Mouse (Mus musculus) thymus, postnatal 10 days (tissue): Measurements from ENCODE around the gene Nol12.

Experiments used
- DNase-seq, 2 experiments: peaks; one replicate each; pipeline ENCODE4 v3.0.0; 2021; ENCODE audit warnings: low spot score in 2 of 2

The Nol12 gene

DNA sequence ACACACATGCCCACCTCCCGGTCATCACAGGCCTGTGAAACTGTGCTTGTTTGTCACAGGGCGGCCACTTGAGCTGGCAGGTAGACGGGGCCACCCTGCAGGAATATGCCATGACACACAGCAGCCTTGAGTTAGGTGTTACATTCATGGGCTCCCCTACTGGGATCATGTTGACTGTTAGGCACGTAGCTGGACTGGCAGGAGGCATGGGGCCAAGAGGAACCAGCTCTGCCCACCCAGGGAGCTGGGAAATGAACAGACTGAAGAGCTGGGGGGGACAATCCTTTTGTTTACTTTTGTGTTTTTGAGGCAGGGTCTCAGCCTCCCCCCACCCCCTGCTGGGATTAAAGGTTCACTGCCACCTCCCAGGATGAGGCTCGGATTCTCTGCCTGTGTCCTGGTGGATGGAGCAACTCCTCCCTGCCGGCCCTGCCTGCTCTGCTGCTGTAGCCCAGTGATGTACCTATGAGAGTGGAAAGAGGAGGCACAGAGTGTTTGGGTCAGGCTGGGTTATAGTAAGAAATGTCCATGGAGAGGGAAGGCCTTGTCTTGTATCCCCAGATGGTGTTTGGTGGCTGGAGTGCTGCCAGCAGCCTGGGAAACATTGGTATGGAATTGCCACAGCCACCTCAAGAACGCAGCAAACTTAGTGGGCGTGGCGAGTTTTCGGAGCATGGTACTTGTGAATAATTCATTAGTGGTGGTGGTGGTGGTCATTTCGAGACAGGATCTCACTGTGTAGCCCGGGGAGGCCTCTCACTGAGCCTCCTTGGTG, 18.5 kb upstream of the Nol12 start:
- DNase-seq: no peak

DNA sequence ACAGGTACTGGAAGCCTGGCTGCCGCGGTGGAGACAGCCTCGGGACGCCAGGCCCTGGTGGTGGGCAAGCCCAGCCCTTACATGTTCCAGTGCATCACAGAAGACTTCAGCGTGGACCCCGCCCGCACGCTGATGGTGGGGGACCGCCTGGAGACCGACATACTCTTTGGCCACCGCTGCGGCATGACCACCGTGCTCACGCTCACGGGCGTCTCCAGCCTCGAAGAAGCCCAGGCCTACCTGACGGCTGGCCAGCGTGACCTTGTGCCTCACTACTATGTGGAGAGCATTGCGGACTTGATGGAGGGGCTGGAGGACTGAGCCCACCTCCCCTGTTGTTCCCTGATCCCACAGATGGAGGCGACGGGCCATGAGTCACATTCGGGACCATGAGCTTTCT, 16.6 kb upstream of the Nol12 start:
- no peak for DNase-seq

GRCm38 (mm10) chr15:78919914-78920313, 14.8 kb upstream of the Nol12 start:
- no peak for DNase-seq

- no peak for DNase-seq
Observed at GRCm38 (mm10) chr15:78922700-78923099, 12.0 kb upstream of the Nol12 start.

DNA sequence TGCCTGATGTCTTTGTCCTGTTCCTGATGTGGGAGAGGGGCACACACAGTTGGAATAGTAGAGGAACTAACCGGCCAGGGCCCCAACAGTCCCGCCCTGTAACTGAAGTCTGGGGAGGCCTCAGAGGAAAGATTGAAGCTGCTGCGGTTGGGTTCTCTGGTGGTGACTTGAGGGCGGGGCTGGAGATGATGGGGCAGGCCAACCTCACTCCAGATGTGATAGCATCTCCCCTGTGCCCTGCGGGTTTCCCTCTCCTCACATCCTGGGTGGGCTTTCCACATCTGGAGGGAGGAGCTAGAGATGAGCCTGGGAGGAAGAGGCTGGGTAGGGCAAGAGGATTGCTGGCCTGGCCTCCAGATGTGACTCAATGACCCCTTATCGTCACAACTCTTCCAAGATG, 11.1 kb upstream of the Nol12 start:
- peak; percentile 71 to 77 for DNase-seq

GRCm38 (mm10) chr15:78925129-78925528, 9.6 kb upstream of the Nol12 start:
- DNase-seq: no peak

DNA sequence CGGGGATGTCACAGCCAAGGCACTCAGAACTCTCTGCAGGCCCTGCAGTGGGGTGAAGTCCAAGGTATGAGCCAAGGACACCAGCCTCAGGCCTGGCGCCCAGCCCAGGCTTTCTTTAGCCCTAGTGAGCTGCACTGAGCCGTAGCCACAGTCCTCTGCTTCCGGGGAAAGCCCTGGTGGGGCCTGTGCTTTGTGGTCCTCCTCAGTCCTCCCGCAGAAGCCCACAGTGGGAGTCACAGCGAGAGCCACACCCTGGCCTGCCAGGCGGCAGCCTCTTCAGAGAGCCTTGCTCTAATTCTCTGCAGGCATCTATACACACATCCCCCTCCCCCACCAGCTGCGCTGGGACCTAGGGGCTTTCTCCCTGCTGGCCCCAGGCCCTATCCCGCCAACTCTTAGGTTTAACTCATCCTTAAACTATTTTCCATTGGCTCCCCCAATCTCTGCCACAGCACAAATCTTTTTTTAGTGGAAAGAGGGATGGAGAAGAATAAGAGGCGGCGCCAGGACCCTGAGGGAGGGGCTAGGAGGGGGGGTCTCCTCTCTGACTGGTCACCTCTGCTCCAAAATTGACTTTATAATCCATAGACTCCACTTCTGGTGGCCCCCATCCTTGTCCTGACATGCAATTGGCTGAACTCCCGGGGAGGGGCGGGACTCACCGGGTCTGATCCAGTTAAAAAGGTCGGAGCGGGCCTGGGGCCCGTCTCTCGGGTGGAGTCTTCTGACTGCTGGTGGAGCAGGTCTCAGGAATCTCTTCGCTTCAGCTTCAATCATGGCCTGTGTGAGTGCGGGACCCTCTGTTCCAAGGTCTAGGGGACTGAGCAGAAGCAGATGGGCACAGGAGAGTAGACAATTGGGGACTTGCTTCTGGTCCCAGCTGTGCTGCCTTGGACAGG, 8.5 kb upstream of the Nol12 start, which contains the start of gene Lgals1:
Gene Lgals1, plus strand, starts transcription at position 705 of the 899 bp plus-strand sequence.
- peak; percentile 70 to 78 for DNase-seq

DNA sequence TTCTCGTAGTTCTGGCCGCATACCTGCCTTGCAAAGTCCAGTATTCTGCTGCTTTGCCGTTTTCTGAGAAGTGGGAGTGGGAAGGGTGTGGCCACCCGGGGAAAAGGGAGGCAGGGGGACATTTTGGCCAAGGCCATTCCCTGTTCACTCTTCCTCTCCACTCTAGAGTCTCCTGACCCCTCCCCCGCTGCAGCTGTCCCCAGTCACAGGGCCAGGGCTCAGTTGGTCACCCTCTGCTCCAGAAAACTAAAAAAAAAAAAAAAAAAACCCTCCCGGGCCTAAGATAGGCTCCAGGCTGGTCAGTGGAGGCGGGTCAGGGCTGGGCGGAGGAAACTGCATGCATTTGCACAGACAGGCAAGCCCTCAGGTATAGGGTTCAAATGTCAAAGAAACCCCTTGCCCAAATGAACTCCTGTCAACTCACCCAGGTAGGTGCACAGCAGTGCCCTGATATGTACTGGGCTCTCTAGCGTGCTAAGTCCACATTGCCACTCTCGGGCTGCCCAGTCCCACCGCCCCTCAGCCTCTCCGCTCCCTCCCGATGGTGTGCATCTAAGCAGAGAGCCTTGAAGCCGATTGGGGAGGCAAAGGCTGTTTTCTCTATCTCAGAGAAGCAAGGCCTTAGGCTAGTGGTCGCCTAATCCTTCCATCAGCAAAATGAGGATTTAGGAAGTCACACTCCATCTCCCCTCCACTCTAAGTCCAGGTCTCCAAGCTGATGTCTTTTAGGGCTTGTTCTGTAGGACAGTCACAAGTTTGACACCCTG, 7.5 kb upstream of the Nol12 start:
- no peak for DNase-seq

GRCm38 (mm10) chr15:78927788-78928457, 6.8 kb upstream of the Nol12 start:
- peak; percentile 85 to 92 for DNase-seq

GRCm38 (mm10) chr15:78928539-78928938, 6.2 kb upstream of the Nol12 start:
- no peak for DNase-seq

- no peak for DNase-seq
Observed at GRCm38 (mm10) chr15:78930192-78930706, 4.5 kb upstream of the Nol12 start.

- no peak for DNase-seq
Observed at GRCm38 (mm10) chr15:78930801-78931426, 3.8 kb upstream of the Nol12 start.

GRCm38 (mm10) chr15:78931577-78931976, 3.2 kb upstream of the Nol12 start:
- peak; percentile 68 to 74 for DNase-seq

DNA sequence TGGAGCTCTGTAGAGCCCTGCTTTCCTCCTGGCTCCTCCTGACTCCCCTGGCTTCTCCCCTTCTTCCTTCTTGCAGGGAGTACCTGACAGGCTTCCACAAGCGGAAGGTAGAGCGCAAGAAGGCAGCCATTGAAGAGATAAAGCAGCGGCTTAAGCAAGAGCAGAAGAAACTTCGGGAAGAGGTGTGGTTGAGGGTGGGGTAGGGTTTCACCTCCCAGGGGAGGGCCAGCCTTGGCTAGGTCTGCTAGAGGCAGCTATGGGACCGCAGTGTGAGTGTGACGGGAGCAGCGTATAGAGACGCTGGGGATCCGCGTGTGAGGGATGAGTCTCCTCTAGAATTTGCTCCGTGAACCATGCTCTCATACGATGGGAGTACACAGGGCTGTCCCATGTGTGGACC, 1.7 kb downstream of the Nol12 start:
- DNase-seq: no peak

- no peak for DNase-seq
Observed at GRCm38 (mm10) chr15:78937311-78937710, 2.6 kb downstream of the Nol12 start.

GRCm38 (mm10) chr15:78937963-78938362, 3.2 kb downstream of the Nol12 start:
- no peak for DNase-seq

GRCm38 (mm10) chr15:78940325-78940724, 5.6 kb downstream of the Nol12 start:
- DNase-seq: no peak

- peak in 1 of 2 experiments; percentile 55 for DNase-seq
Observed at GRCm38 (mm10) chr15:78942663-78943062, 7.9 kb downstream of the Nol12 start.

GRCm38 (mm10) chr15:78946232-78946631, 11.5 kb downstream of the Nol12 start:
- DNase-seq: no peak

- no peak for DNase-seq
Observed at GRCm38 (mm10) chr15:78947657-78948056, 12.9 kb downstream of the Nol12 start, which contains the start of gene Triobp. TSS of gene Triobp (plus strand) at chr15:78947724.
